Mouse (Mus musculus): ENCODE data around the gene Trak2. TPM values are rescaled to one million over a fixed set of nuclear protein-coding genes. Genes with fewer than 3 reads are reported as not detected.
"Not testable (repeated sequence)": the region's sequence is repeated elsewhere in the genome, so short reads cannot be mapped to it uniquely, and the experiment has no call there.

Trak2 gene
- polyA plus RNA-seq, 1 experiment from 2014 or later, result 14.1 TPM

DNA sequence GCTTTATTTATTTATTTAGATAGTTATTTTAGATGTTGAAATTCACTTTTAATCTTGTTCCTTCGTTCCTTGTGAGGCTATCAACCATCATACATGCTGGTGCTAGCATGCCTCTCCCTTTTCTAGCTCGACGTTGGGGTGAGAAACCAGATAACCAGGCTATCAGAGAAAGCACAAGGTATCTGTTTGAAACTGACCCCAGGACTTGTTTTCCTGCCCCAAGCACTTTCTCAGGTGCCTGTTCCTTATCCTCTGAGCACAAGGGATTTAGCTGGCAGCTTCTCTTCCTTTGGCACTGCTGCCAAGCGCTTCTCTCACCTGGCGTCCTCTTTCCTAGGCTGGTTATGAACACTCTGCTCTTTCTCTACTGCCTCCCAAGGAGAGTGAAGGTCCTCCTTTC, 10.8 kb downstream of the Trak2 start:
- Histone ChIP-seq H3K4me1 (replicated peaks; ENCODE audit: insufficient read depth, low read length) (peaks cover 8% of the 10 kb centered on the region), H3K27me3 (ENCODE audit: insufficient read depth, low read length) (no peaks in the 10 kb centered on the region), H3K9ac (ENCODE audit: low read depth, low read length) (no peak overlapping the region), H3K4me2 (ENCODE audit: low read length) (no peak overlapping the region), H3K9me3 (replicated peaks; ENCODE audit: low read length) (no peaks in the 10 kb centered on the region), H3K4me3 (replicated peaks; ENCODE audit: low read depth, low read length) (no peak overlapping the region), H3K27ac (no peak overlapping the region), H3K36me3 (ENCODE audit: insufficient read depth, low read length) (no peaks in the 10 kb centered on the region)
- no peak for TF ChIP-seq CTCF (IDR thresholded peaks at IDR 0.05; ENCODE audit: low read depth)
- ATAC-seq (replicated peaks; ENCODE audit: low FRiP score, low read depth), result no peak
- 87% methylated on average over 5 of the region's 5 CpGs for WGBS
- no peak for DNase-seq (ENCODE audit: low spot score)

DNA sequence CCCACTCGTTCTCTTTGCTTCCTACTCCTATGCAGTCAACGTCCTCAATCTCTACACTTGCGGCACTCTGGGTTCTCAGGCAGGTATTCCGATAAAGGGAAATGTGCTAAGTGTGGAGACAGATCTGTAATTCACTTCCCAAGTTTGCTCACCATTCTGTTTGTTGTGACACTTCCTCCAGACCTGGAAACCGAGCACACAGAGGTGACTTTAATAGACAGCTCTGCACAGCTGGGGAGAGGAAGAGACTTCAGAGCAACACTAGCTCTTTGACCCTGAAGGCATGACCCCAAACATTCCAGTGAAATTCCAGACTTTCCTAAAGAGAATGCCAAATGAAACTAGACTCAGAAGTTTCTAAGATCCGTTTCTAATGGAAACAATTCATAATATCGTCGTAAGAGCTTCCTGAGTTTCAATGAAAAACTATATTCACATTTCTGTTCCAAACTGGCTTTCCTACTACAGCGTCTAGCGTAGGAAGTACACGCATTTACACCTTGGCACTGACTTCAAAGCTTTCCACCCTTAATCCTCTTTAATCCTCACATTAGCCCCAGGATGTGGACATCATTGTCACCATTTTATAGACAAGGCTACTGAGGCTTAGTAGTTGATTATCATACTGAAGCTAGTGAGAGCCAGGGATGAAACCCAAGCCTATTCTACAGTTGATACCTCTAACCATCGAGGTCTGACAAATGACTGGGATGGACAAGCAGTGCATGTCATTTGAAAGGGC, 11.9 kb downstream of the Trak2 start:
- no peak; the same call in 1 of the 2 replicates for ATAC-seq (replicated peaks; ENCODE audit: low FRiP score, low read depth)
- peaks cover 9% of the 10 kb centered on the region; the same call in 1 of the 2 replicates for H3K4me1 ChIP-seq (replicated peaks; ENCODE audit: insufficient read depth, low read length)
- TF ChIP-seq CTCF (IDR thresholded peaks at IDR 0.05; ENCODE audit: low read depth), result no peak
- H3K9me3 ChIP-seq (replicated peaks; ENCODE audit: low read length), result no peaks in the 10 kb centered on the region
- WGBS, result 45% methylated on average over 12 of the region's 12 CpGs
- no peak overlapping the region for H3K9ac ChIP-seq (ENCODE audit: low read depth, low read length)
- H3K4me3 ChIP-seq (replicated peaks; ENCODE audit: low read depth, low read length), result no peak overlapping the region
- H3K4me2 ChIP-seq (ENCODE audit: low read length), result no peak overlapping the region
- no peaks in the 10 kb centered on the region for H3K27me3 ChIP-seq (ENCODE audit: insufficient read depth, low read length)
- peak; percentile 84 for DNase-seq (ENCODE audit: low spot score)
- peak overlapping the region; percentile 31; the same call in 1 of the 2 replicates for H3K27ac ChIP-seq
- no peaks in the 10 kb centered on the region for H3K36me3 ChIP-seq (ENCODE audit: insufficient read depth, low read length)

DNA sequence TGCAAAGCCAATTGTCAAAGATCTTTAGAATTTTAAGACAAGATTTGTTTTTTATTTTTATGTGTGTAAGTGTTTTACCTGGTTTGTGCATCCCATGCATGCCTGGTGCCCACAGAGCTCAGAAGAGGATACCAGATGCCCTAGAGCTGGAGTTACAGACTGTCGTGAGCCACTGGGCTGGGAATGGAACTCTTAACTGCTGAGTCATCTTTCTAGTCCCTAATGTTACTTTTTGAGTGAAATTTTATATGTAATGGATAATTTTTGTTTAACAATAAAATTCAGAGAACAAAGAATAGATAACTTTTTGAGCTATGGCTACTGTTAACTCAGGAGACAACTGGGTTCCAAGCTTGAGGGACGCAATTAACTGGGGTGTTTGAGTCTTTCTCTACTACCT, 13.5 kb downstream of the Trak2 start:
- Histone ChIP-seq H3K27ac (no peak overlapping the region), H3K4me1 (replicated peaks; ENCODE audit: insufficient read depth, low read length) (peaks cover 11% of the 10 kb centered on the region; the same call in 1 of the 2 replicates), H3K4me3 (replicated peaks; ENCODE audit: low read depth, low read length) (no peak overlapping the region), H3K4me2 (ENCODE audit: low read length) (no peak overlapping the region), H3K36me3 (ENCODE audit: insufficient read depth, low read length) (no peaks in the 10 kb centered on the region), H3K9ac (ENCODE audit: low read depth, low read length) (no peak overlapping the region), H3K27me3 (ENCODE audit: insufficient read depth, low read length) (no peaks in the 10 kb centered on the region), H3K9me3 (replicated peaks; ENCODE audit: low read length) (no peaks in the 10 kb centered on the region)
- TF ChIP-seq CTCF (IDR thresholded peaks at IDR 0.05; ENCODE audit: low read depth), result no peak
- ATAC-seq (replicated peaks; ENCODE audit: low FRiP score, low read depth) (no peak), DNase-seq (ENCODE audit: low spot score) (no peak)
- 72% methylated on average over 2 of the region's 2 CpGs for WGBS

DNA sequence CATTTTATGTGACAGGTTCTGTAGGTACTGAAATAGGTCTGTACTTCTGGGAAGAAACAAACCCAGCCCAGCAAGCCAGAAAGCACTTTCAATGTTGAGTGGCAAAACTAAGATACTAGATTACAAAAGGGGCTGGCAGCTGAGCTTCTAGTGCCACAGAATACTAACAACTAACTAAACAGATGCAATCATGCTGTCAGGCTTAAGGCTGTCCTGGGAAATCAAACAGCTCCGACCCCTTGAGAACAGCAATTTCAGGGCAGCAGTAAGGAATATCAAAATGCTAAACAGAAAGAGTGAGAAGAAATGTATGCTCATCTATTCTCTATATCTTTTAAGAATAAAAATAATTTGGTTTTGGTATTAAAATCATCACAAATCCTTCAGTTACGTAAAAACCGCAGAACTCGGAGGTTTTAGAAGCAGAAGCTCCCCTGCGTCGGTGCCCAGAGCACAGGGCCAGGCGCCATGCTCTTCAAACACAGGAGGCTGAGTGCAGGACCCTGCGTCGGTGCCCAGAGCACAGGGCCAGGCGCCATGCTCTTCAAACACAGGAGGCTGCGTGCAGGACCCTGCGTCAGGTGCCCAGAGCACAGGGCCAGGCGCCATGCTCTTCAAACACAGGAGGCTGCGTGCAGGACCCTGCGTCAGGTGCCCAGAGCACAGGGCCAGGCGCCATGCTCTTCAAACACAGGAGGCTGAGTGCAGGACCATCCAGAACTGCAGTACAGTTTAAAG, 14.3 kb downstream of the Trak2 start:
- H3K4me2 ChIP-seq (ENCODE audit: low read length); DNase-seq (ENCODE audit: low spot score); H3K9ac ChIP-seq (ENCODE audit: low read depth, low read length); H3K9me3 ChIP-seq (replicated peaks; ENCODE audit: low read length); H3K4me3 ChIP-seq (replicated peaks; ENCODE audit: low read depth, low read length); H3K27ac ChIP-seq; ATAC-seq (replicated peaks; ENCODE audit: low FRiP score, low read depth); H3K27me3 ChIP-seq (ENCODE audit: insufficient read depth, low read length); H3K36me3 ChIP-seq (ENCODE audit: insufficient read depth, low read length): not testable (repeated sequence)
- 85% methylated on average over 16 of the region's 16 CpGs for WGBS
- peaks cover 11% of the 10 kb centered on the region; the same call in 1 of the 2 replicates for H3K4me1 ChIP-seq (replicated peaks; ENCODE audit: insufficient read depth, low read length)

DNA sequence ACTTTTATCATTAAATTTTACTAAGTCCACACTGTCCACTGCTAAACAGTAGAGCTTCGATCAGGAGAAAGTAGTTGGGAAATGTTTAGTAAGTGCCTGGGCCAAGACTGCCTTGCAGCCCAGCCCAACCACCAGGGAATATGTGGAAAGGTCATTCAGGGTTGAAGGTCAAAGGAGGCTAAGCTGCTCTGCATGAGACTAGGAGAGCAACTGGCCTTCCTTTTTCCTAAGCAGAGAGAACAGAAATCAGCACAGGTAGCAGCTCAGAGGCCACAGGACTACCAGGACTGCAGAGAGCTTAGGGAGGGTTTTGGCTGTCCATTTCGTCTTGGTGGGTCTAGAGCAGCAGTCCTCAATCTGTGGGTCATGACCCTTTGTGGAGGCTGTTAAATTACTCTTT, 15.3 kb downstream of the Trak2 start:
- Histone ChIP-seq H3K36me3 (ENCODE audit: insufficient read depth, low read length) (no peaks in the 10 kb centered on the region), H3K4me2 (ENCODE audit: low read length) (no peak overlapping the region), H3K4me3 (replicated peaks; ENCODE audit: low read depth, low read length) (no peak overlapping the region), H3K4me1 (replicated peaks; ENCODE audit: insufficient read depth, low read length) (peaks cover 11% of the 10 kb centered on the region), H3K9ac (ENCODE audit: low read depth, low read length) (no peak overlapping the region), H3K9me3 (replicated peaks; ENCODE audit: low read length) (no peaks in the 10 kb centered on the region), H3K27ac (no peak overlapping the region), H3K27me3 (ENCODE audit: insufficient read depth, low read length) (no peaks in the 10 kb centered on the region)
- no peak for DNase-seq (ENCODE audit: low spot score)
- ATAC-seq (replicated peaks; ENCODE audit: low FRiP score, low read depth), result no peak
- 35% methylated on average over 2 of the region's 2 CpGs for WGBS
- TF ChIP-seq CTCF (IDR thresholded peaks at IDR 0.05; ENCODE audit: low read depth), result no peak

DNA sequence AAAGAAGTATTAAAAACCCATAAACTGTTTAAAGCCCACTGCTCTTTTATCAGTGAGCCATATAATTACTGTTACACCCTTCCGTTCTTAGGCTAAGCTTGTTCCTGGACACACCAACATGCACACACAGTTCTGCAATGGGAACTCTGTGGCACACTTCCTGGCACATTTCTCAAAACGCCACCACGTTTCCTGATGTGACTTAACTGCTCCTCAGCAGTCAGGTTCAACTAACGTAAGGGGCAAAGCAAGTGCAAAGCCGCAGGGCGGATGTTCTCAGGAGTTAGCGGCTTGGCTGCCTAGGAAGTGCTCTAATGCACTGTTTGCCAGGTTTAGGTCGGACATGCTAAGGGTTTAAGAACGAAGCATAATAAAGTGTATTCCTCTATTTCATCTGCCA, 17.0 kb downstream of the Trak2 start:
- DNase-seq (ENCODE audit: low spot score) (peak; percentile 39), ATAC-seq (replicated peaks; ENCODE audit: low FRiP score, low read depth) (no peak)
- Histone ChIP-seq H3K4me1 (replicated peaks; ENCODE audit: insufficient read depth, low read length) (peaks cover 22% of the 10 kb centered on the region), H3K4me2 (ENCODE audit: low read length) (no peak overlapping the region), H3K27ac (no peak overlapping the region), H3K9me3 (replicated peaks; ENCODE audit: low read length) (no peaks in the 10 kb centered on the region), H3K27me3 (ENCODE audit: insufficient read depth, low read length) (no peaks in the 10 kb centered on the region), H3K9ac (ENCODE audit: low read depth, low read length) (no peak overlapping the region), H3K36me3 (ENCODE audit: insufficient read depth, low read length) (no peaks in the 10 kb centered on the region), H3K4me3 (replicated peaks; ENCODE audit: low read depth, low read length) (no peak overlapping the region)
- TF ChIP-seq CTCF (IDR thresholded peaks at IDR 0.05; ENCODE audit: low read depth), result no peak
- 56% methylated on average over 9 of the region's 9 CpGs for WGBS

Data from kidney, postnatal 0 days (tissue).